Mouse (Mus musculus): Measurements from ENCODE around the gene Spata4. TPM values are rescaled to one million over a fixed set of nuclear protein-coding genes. Genes with fewer than 3 reads are reported as not detected.

The Spata4 gene
- polyA plus RNA-seq, 1 experiment from 2014 or later: not detected

Other genes starting within 250 kb of the Spata4 start
- gene Asb5, start 71.2 kb upstream of the Spata4 start, polyA plus RNA-seq (2015; fragmentation: Nextera tagmentation; extraction: Ambion mirVana): 6.6 and 6.8 TPM in 2 replicates
- gene Spcs3, start 70.8 kb upstream of the Spata4 start, polyA plus RNA-seq (2015; fragmentation: Nextera tagmentation; extraction: Ambion mirVana): 98.0 and 99.3 TPM in 2 replicates

All from kidney, embryonic 16.5 days (tissue).